Mouse (Mus musculus): ENCODE measurements around the gene Pigv.

The Pigv gene

GRCm38 (mm10) chr4:133633332-133634042, 39.0 kb downstream of the Pigv start:
- DNase-seq = peak; percentile 92

GRCm38 (mm10) chr4:133632483-133633327, 39.7 kb downstream of the Pigv start:
- DNase-seq = no peak

GRCm38 (mm10) chr4:133631769-133632411, 40.6 kb downstream of the Pigv start:
- DNase-seq = peak; percentile 55

GRCm38 (mm10) chr4:133631071-133631768, 41.2 kb downstream of the Pigv start:
- DNase-seq = peak; percentile 42

- no peak for DNase-seq
Observed at GRCm38 (mm10) chr4:133630326-133630920, 42.0 kb downstream of the Pigv start.

- DNase-seq = no peak
Observed at GRCm38 (mm10) chr4:133629191-133629590, 43.3 kb downstream of the Pigv start.

- DNase-seq = no peak
Observed at GRCm38 (mm10) chr4:133628517-133628916, 43.9 kb downstream of the Pigv start.

- DNase-seq = no peak
Observed at GRCm38 (mm10) chr4:133627039-133627438, 45.4 kb downstream of the Pigv start.

GRCm38 (mm10) chr4:133626621-133627020, 45.8 kb downstream of the Pigv start:
- DNase-seq = no peak

- no peak for DNase-seq
Observed at GRCm38 (mm10) chr4:133626221-133626620, 46.2 kb downstream of the Pigv start.

- DNase-seq = peak; percentile 75
Observed at GRCm38 (mm10) chr4:133625621-133626071, 46.8 kb downstream of the Pigv start.

GRCm38 (mm10) chr4:133624830-133625229, 47.6 kb downstream of the Pigv start:
- DNase-seq = no peak

GRCm38 (mm10) chr4:133622161-133622695, 50.2 kb downstream of the Pigv start:
- DNase-seq = no peak

- no peak for DNase-seq
Observed at GRCm38 (mm10) chr4:133620668-133621067, 51.8 kb downstream of the Pigv start.

GRCm38 (mm10) chr4:133619473-133620136, 52.8 kb downstream of the Pigv start:
- no peak for DNase-seq

- no peak for DNase-seq
Observed at GRCm38 (mm10) chr4:133617936-133618335, 54.5 kb downstream of the Pigv start.

GRCm38 (mm10) chr4:133615416-133615815, 57.0 kb downstream of the Pigv start:
- peak; percentile 50 for DNase-seq

GRCm38 (mm10) chr4:133614274-133614761, 58.1 kb downstream of the Pigv start:
- no peak for DNase-seq

- DNase-seq = no peak
Observed at GRCm38 (mm10) chr4:133613867-133614266, 58.6 kb downstream of the Pigv start.

- no peak for DNase-seq
Observed at GRCm38 (mm10) chr4:133613026-133613425, 59.4 kb downstream of the Pigv start.

- no peak for DNase-seq
Observed at GRCm38 (mm10) chr4:133612416-133612815, 60.0 kb downstream of the Pigv start.

Data from kidney, adult 9 months (tissue).